Mouse (Mus musculus) heart, embryonic 10.5 days (tissue): Measurements from ENCODE around the gene B4galt2. TPM values are rescaled to one million over a fixed set of nuclear protein-coding genes. Genes with fewer than 3 reads are reported as not detected.
A peak's percentile ranks its signal among the peaks of the same experiment; 100 is the strongest.

Experiments used
- DNase-seq: peaks from one replicate; pipeline ENCODE4 v3.0.0-alpha.2; 2017; ENCODE audit warnings: low spot score
- H3K27ac ChIP-seq: fragments of 300-500 bp; sonication (generic); 2 replicates; pipeline ENCODE4 v1.5.1; 2016; ENCODE audit warnings: mild to moderate bottlenecking
- H3K27me3 ChIP-seq: fragments of 300-500 bp; sonication (generic); 2 replicates; pipeline ENCODE4 v1.6.1; 2016; ENCODE audit warnings: mild to moderate bottlenecking; ENCODE audit not compliant: poor library complexity, insufficient read depth, severe bottlenecking
- H3K36me3 ChIP-seq: fragments of 300-500 bp; sonication (generic); 2 replicates; pipeline ENCODE4 v1.6.1; 2016; ENCODE audit warnings: mild to moderate bottlenecking, moderate library complexity
- H3K4me1 ChIP-seq: fragments of 300-500 bp; sonication (generic); 2 replicates; pipeline ENCODE4 v1.6.1; 2016; ENCODE audit warnings: mild to moderate bottlenecking
- H3K4me3 ChIP-seq: fragments of 300-500 bp; sonication (generic); 2 replicates; pipeline ENCODE4 v1.5.1; 2016; ENCODE audit warnings: mild to moderate bottlenecking, moderate library complexity
- H3K9me3 ChIP-seq: fragments of 300-500 bp; sonication (generic); 2 replicates; pipeline ENCODE4 v1.6.1; 2016; ENCODE audit warnings: mild to moderate bottlenecking, moderate library complexity
- WGBS: fragments of 180-500 bp; shearing (Covaris S2); methylation state at CpG from one replicate; pipeline ENCODE4 v1.1.7; 2016; 5-methylcytosine and 5-hydroxymethylcytosine counted together
- polyA plus RNA-seq: library from polyadenylated mRNA; unstranded; fragments of >200 nt; fragmentation: Nextera tagmentation; extraction: Ambion mirVana; gene quantifications from 2 replicates; pipeline ENCODE4 v1.2.1, GENCODE M21; 2016

Gene B4galt2
- polyA plus RNA-seq, 1 experiment from 2014 or later = 17.7 TPM

DNA sequence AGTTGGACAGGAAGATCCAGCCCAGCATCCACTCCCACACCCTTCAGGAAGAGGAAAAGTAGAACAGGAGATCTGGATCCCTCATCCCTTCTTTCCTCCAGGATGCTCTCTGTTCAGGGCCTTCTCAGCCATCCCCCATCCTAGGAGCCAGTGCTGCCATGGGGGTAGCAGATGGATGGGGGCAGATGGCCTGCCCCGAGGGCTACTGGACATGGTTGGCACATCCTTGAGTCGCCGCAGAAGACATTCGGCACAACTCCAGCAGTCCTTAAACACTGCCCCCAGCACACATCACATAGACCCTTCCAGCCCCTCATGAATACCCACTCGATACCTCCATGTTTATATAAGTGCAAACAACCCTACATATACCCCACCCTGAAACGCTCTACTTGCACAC lies 12.7 kb upstream of the B4galt2 start:
- peaks cover 72% of the 10 kb centered on the region for H3K36me3 ChIP-seq
- no peaks in the 10 kb centered on the region for H3K27me3 ChIP-seq
- H3K9me3 ChIP-seq = no peaks in the 10 kb centered on the region
- H3K4me3 ChIP-seq = no peak overlapping the region
- 91% methylated on average over 6 of the region's 6 CpGs for WGBS
- peaks cover 8% of the 10 kb centered on the region for H3K4me1 ChIP-seq
- DNase-seq = no peak
- no peak overlapping the region for H3K27ac ChIP-seq

DNA sequence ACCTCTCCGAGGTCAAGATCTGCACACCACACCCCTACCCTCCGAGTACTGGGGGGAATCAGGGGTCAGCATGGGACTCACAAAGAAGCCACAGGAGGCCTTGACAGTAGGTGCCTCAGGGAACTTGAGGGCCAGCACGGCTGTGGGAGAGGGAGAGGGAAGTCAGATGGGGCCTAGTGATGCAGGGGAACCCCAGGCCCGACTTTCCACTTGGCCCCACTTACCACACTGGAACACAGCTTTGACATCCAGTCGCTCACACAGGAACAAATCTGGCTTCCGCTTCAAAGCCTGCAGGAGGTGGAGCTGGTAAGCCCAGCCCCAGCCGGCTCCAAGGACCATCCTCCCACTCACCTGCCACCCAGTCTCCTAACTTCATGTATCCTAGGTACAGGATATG lies 12.1 kb upstream of the B4galt2 start:
- H3K27me3 ChIP-seq = no peaks in the 10 kb centered on the region
- no peak overlapping the region for H3K27ac ChIP-seq
- WGBS = 83% methylated on average over 7 of the region's 7 CpGs
- no peak overlapping the region for H3K4me3 ChIP-seq
- peaks cover 67% of the 10 kb centered on the region for H3K36me3 ChIP-seq
- no peaks in the 10 kb centered on the region for H3K9me3 ChIP-seq
- peaks cover 15% of the 10 kb centered on the region for H3K4me1 ChIP-seq
- DNase-seq = no peak

DNA sequence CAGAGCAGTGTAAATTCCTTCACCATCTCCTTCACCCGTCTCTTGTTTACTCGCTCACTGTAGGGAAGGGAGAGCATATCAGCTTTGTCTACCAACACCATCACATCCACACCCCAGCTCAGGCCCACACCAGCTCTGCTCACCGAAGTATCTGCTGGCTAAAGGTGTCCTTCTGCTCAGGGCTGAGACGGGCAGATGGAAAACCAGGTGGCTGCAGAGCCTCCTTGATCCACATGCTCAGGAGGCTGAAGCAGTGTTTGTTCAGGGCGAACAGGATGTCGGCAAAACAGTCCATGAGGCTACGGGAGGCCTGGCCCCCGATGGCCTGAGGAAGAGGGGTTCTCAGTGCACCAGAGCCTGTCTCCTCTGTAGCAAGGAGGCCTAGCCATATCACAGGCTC lies 11.3 kb upstream of the B4galt2 start:
- no peaks in the 10 kb centered on the region for H3K9me3 ChIP-seq
- no peak overlapping the region for H3K27ac ChIP-seq
- H3K36me3 ChIP-seq = peaks cover 67% of the 10 kb centered on the region
- peaks cover 15% of the 10 kb centered on the region for H3K4me1 ChIP-seq
- DNase-seq = no peak
- no peak overlapping the region for H3K4me3 ChIP-seq
- 81% methylated on average over 8 of the region's 8 CpGs for WGBS
- no peaks in the 10 kb centered on the region for H3K27me3 ChIP-seq

DNA sequence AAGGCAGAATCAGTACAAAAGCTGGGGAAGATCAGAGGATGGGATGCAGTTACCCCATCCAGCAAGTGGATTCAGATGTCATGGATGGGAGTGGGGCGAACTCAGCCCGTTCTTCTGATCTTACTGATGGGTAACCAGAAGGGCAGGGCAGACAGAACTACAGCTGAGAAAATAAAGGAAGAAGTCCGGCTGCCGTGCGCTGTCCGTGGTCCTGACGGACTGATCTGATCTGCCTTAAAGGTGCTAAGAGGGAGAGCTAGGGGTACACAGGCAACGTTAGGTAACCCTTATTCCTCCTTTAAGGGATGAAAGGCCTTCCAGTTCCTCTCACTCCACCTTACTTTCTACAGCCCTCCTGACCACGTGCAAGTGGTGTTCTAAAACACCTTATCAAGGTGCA lies 10.1 kb upstream of the B4galt2 start:
- no peaks in the 10 kb centered on the region for H3K9me3 ChIP-seq
- no peak overlapping the region for H3K4me3 ChIP-seq
- DNase-seq = no peak
- H3K27ac ChIP-seq = no peak overlapping the region
- WGBS = 20% methylated on average over 9 of the region's 9 CpGs
- peaks cover 15% of the 10 kb centered on the region for H3K4me1 ChIP-seq
- no peaks in the 10 kb centered on the region for H3K27me3 ChIP-seq
- peaks cover 63% of the 10 kb centered on the region for H3K36me3 ChIP-seq

DNA sequence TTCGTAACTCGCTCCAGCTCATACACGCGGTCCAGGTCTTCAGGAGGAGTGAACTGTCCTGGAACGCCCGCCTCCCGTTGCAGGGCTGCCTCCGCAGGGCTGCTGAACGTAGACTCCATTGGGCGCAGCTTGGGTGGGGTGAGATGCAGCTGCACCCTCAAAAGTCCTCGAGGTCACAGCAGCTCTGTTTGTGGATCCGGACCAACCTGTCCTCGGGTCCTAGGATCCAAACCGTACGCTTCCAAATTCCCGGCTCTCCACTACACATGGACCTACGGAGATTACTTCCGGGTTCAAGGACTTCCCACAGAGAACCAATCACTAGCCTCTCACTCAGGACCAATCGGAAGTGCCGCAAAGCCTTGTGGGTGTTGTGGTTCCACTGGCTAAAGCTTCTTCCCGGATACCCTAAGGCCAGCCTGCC lies 8.5 kb upstream of the B4galt2 start, which contains the start of gene Dph2:
Gene Dph2, minus strand, starts transcription at position 295 of the 424 bp plus-strand sequence.
- H3K36me3 ChIP-seq = peaks cover 48% of the 10 kb centered on the region
- peak within 1 kb of the TSS; percentile 71 for H3K4me3 ChIP-seq
- peak; percentile 96 for DNase-seq
- peaks cover 19% of the 10 kb centered on the region for H3K4me1 ChIP-seq
- peak within 1 kb of the TSS; percentile 19; the same call in 1 of the 2 replicates for H3K27ac ChIP-seq
- H3K27me3 ChIP-seq = no peaks in the 10 kb centered on the region
- no peaks in the 10 kb centered on the region for H3K9me3 ChIP-seq
- WGBS = under 1% methylated on average over 21 of the region's 21 CpGs

DNA sequence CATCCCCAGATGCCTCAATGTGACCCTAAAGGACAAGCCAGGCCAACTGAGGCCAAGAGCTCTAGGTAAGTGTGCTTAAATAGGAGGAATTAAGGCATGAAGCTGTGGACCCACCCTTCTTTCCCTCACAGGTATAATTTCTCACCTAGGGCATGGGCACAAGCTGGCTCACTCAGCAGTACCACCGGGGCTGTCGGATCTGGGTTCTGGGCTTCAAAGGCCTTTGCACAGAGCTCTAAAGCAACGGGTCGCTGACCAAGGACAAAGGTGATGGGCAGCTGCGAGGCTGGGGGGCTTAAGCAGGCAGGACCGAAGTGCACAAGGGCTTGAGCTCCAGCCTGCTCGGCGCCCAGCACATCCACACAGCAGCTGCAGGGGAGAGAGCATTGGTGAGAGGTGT lies 7.5 kb upstream of the B4galt2 start:
- Histone ChIP-seq H3K27ac (no peak overlapping the region), H3K4me1 (peaks cover 29% of the 10 kb centered on the region), H3K4me3 (peak overlapping the region; percentile 71), H3K27me3 (no peaks in the 10 kb centered on the region), H3K9me3 (no peaks in the 10 kb centered on the region), H3K36me3 (peaks cover 42% of the 10 kb centered on the region)
- 84% methylated on average over 8 of the region's 8 CpGs for WGBS
- no peak for DNase-seq

DNA sequence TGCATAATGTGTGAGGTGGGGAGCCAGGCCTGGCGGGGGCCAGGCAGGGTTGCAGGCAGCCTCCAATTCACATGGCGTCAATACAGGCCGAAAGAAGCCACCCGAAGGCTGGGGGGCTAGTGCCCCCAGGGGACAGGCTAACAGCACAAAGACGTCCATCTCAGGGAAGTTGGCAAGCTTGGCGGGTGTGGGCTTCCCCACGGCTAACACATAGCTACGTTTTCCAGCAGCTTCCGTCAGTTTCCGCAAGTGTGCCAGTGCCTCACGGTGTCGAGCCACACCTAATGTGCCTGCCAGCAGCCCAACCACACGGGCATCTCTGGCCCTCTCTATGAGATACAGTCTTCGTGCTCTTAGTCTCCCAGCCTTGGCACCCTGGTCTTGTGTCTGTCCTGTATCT lies 6.7 kb upstream of the B4galt2 start:
- WGBS = 90% methylated on average over 14 of the region's 14 CpGs
- Histone ChIP-seq H3K9me3 (no peaks in the 10 kb centered on the region), H3K4me3 (no peak overlapping the region), H3K36me3 (peaks cover 42% of the 10 kb centered on the region), H3K4me1 (peaks cover 30% of the 10 kb centered on the region), H3K27me3 (no peaks in the 10 kb centered on the region), H3K27ac (no peak overlapping the region)
- no peak for DNase-seq

DNA sequence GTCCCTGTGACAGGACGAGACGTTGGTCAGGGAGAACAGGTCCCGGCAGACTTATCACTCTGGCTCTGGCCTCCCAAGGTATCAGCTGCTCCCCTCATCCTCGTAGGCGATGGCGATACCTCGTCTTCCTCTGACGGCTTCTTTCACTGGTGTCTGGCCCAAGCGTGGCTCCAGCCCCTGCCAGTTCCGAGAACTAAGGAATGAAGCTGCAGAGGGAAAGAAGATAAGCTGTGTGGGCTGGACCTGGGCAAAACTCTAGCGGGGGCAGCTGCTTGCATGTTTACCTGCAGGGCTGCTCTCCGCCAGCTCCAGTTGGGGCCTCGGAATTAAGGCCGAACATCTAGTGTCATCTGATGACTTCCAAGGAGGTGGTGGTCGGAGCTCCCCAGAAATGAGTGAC lies 6.2 kb upstream of the B4galt2 start:
- peaks cover 30% of the 10 kb centered on the region for H3K4me1 ChIP-seq
- H3K9me3 ChIP-seq = no peaks in the 10 kb centered on the region
- 90% methylated on average over 15 of the region's 15 CpGs for WGBS
- H3K36me3 ChIP-seq = peaks cover 42% of the 10 kb centered on the region
- H3K4me3 ChIP-seq = no peak overlapping the region
- no peaks in the 10 kb centered on the region for H3K27me3 ChIP-seq
- no peak overlapping the region for H3K27ac ChIP-seq
- DNase-seq = no peak

DNA sequence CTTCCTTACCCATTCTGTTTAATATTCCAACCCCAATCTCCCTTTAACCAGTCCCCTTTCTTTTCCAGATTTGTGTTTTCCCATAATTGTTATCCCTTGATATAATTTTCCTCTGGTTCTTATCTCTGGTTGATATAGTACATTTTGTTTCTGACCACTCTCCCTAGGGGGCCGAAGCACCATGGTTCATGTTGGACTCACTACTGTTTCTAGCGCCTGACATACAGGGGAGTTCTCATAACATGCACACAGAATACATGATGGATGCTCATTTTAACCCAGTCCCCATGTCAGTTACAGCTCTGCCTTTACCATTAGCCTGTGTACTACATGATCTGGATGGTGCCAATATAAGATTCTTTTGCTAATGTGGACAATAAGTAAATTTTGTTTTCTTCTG lies 4.6 kb upstream of the B4galt2 start:
- Histone ChIP-seq H3K36me3 (peaks cover 39% of the 10 kb centered on the region), H3K9me3 (no peaks in the 10 kb centered on the region), H3K27me3 (no peaks in the 10 kb centered on the region), H3K27ac (no peak overlapping the region), H3K4me3 (peak overlapping the region; percentile 98), H3K4me1 (peaks cover 43% of the 10 kb centered on the region)
- WGBS = 60% methylated on average over 2 of the region's 2 CpGs
- no peak for DNase-seq

DNA sequence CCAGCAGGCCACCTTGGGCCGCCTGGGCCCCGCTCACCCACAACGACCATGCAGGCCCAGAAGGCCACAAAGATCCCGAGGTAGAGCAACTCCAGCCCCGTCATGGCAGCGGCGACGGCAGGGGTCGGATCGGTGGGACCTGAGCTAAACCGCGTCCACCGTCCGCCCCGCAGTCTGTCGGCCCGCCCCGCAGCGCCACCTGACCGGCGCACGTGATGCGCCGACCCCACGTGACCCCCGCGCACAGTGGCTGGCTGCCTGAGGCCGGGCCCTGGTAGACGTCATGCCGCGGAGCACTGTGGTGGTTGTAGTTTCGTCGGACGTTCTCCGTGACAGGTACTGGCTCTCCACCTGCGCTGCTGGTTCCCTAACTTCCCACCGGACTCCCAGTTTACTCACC lies 3.8 kb upstream of the B4galt2 start, which contains the start of gene Atp6v0b:
Gene Atp6v0b, minus strand, starts transcription at position 201 of the 400 bp plus-strand sequence.
- Histone ChIP-seq H3K4me3 (peak within 1 kb of the TSS; percentile 98), H3K4me1 (peaks cover 48% of the 10 kb centered on the region), H3K27ac (peak within 1 kb of the TSS; percentile 92), H3K36me3 (peaks cover 39% of the 10 kb centered on the region), H3K9me3 (no peaks in the 10 kb centered on the region), H3K27me3 (no peaks in the 10 kb centered on the region)
- DNase-seq = peak; percentile 96
- 0% methylated on average over 37 of the region's 37 CpGs for WGBS

DNA sequence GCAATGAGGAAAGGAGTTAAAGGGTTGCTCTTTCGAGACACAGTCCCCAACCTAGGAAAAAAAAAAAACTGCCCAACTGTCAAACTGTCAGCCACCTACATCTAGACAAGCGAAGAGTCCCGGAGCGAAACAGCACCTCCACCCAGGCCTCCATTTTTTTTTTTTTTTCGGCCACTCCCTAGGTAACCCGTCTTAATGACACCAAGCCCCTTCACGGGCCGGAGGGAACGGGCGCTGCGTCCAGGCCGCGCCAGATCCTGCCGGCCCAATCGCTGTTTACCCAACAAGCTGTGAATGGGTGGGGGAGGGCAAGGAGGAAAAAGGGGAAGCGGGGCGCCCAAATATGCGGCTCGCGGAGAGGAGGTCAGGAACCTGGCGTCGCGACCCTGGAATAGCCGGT lies 3.4 kb upstream of the B4galt2 start:
- Histone ChIP-seq H3K9me3 (no peaks in the 10 kb centered on the region), H3K4me1 (peaks cover 48% of the 10 kb centered on the region), H3K27me3 (no peaks in the 10 kb centered on the region), H3K36me3 (peaks cover 39% of the 10 kb centered on the region), H3K4me3 (peak overlapping the region; percentile 98), H3K27ac (peak overlapping the region; percentile 92)
- 2% methylated on average over 24 of the region's 24 CpGs for WGBS
- DNase-seq = no peak

DNA sequence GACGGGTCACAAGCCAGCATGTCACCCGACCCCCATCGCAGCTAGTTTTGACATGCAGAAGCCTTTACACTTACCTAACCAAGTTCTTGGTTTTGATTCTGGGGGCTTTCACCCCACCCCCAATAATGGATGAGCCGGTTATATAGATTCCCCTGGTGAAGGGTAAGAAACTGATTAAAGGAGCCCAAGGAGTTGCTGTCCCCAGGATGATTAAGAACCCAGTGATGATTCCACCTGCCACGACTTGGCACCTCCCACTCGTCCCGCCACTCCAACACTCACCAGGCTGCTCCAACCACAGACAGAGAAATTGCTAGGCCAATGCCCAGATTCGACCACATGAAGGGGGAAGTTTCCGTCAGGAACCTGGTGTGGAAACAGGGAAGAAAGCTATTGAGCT lies 2.7 kb upstream of the B4galt2 start:
- WGBS = 77% methylated on average over 9 of the region's 9 CpGs
- Histone ChIP-seq H3K36me3 (peaks cover 42% of the 10 kb centered on the region), H3K4me3 (peak overlapping the region; percentile 98), H3K27me3 (no peaks in the 10 kb centered on the region), H3K27ac (no peak overlapping the region), H3K9me3 (no peaks in the 10 kb centered on the region), H3K4me1 (peaks cover 45% of the 10 kb centered on the region)
- no peak for DNase-seq

DNA sequence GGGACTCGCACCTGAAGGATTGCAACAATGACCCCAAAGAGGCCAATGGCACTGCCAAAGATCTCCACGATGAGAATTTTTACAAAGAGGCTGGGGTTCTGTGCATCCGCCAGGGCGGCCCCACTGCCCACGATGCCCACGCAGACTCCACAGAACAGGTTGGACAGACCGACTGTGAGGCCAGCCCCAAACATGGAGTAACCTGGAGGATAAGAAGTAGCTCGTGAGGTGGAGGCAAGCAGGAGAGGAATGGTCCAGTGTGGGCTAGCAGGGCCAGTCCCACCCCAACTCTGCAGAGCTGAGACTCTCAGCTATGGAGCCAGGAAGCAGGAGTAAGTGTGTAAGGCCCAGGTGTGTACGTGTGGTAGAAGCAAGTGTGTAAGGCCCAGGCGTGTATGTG lies 1.8 kb upstream of the B4galt2 start:
- H3K27me3 ChIP-seq = no peaks in the 10 kb centered on the region
- H3K9me3 ChIP-seq = no peaks in the 10 kb centered on the region
- DNase-seq = no peak
- peaks cover 38% of the 10 kb centered on the region for H3K4me1 ChIP-seq
- no peak overlapping the region for H3K4me3 ChIP-seq
- H3K27ac ChIP-seq = no peak overlapping the region
- peaks cover 47% of the 10 kb centered on the region for H3K36me3 ChIP-seq
- WGBS = 92% methylated on average over 10 of the region's 10 CpGs

DNA sequence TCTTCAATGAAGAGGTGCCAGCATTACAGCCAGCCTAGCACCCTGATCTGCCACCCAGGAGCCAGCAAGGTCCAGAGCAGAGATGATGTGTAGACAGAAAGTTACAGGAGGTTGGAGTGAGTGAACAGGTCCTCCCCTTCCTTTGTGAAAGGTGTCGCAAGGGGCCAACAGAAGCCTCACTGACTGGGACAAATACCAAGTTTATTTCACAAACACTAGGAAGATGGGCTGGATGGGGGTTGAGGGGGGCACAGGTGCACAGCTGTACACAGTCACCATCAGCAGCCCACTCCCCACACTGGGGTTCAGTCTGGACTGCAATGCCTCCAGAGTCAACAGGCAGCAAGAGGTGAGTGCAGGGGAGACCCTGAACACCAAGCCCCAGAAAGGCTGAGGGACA lies 859 bp upstream of the B4galt2 start:
- Histone ChIP-seq H3K27ac (no peak overlapping the region), H3K36me3 (peaks cover 46% of the 10 kb centered on the region), H3K4me3 (peak overlapping the region; percentile 81; the same call in 1 of the 2 replicates), H3K4me1 (peaks cover 38% of the 10 kb centered on the region), H3K9me3 (no peaks in the 10 kb centered on the region), H3K27me3 (no peaks in the 10 kb centered on the region)
- 93% methylated on average over 1 of the region's 1 CpGs for WGBS
- no peak for DNase-seq
